Mouse (Mus musculus) forebrain, embryonic 11.5 days (tissue): Measurements from ENCODE around the gene Padi6. TPM values are rescaled to one million over a fixed set of nuclear protein-coding genes. Genes with fewer than 3 reads are reported as not detected.
A peak's percentile ranks its signal among the peaks of the same experiment; 100 is the strongest.

Source experiments
- ATAC-seq: fragments of 200-750 bp; cut with Nextera tagmentation; replicated peaks from 2 replicates; pipeline ENCODE4 v1.8.0; 2017; ENCODE audit warnings: moderate TSS enrichment; ENCODE audit not compliant: low FRiP score
- DNase-seq: peaks from one replicate; pipeline ENCODE4 v3.0.0-alpha.2; 2017; ENCODE audit warnings: low spot score
- H3K27ac ChIP-seq: fragments of 300-500 bp; sonication (generic); 2 replicates; pipeline ENCODE4 v1.5.1; 2014; ENCODE audit warnings: low read depth, low read length
- H3K27me3 ChIP-seq: fragments of 300-500 bp; sonication (generic); 2 replicates; pipeline ENCODE4 v1.6.1; 2014; ENCODE audit warnings: mild to moderate bottlenecking, low read length, mixed read lengths; ENCODE audit not compliant: control insufficient read depth, insufficient read depth
- H3K36me3 ChIP-seq: fragments of 300-500 bp; sonication (generic); 2 replicates; pipeline ENCODE4 v1.6.1; 2014; ENCODE audit warnings: mild to moderate bottlenecking, low read length, moderate library complexity, mixed read lengths; ENCODE audit not compliant: control insufficient read depth, insufficient read depth
- H3K4me1 ChIP-seq: fragments of 300-500 bp; sonication (generic); replicated peaks from 2 replicates; pipeline ENCODE4 v1.6.1; 2014; ENCODE audit warnings: low read length, mixed read lengths; ENCODE audit not compliant: control insufficient read depth, insufficient read depth
- H3K4me2 ChIP-seq: fragments of 300-500 bp; sonication (generic); 2 replicates; pipeline ENCODE4 v1.6.1; 2014; ENCODE audit warnings: low read depth, mild to moderate bottlenecking, low read length, moderate library complexity, mixed read lengths; ENCODE audit not compliant: severe bottlenecking
- H3K4me3 ChIP-seq: fragments of 300-500 bp; sonication (generic); 2 replicates; pipeline ENCODE4 v1.5.1; 2014; ENCODE audit warnings: low read depth, low read length
- H3K9ac ChIP-seq: fragments of 300-500 bp; sonication (generic); 2 replicates; pipeline ENCODE4 v1.6.1; 2014; ENCODE audit warnings: low read length
- H3K9me3 ChIP-seq: fragments of 300-500 bp; sonication (generic); 2 replicates; pipeline ENCODE4 v1.6.1; 2016; ENCODE audit warnings: low read length, mixed read lengths; ENCODE audit not compliant: control insufficient read depth
- WGBS: fragments of 180-500 bp; shearing (Covaris S2); extraction: QIAGEN DNeasy Blood & Tissue Kit; methylation state at CpG from one replicate; pipeline ENCODE4 v1.1.7; 2014; 5-methylcytosine and 5-hydroxymethylcytosine counted together
- microRNA-seq: library from miRNA; unstranded; fragments of <30 nt; microRNA quantifications from one replicate; pipeline ENCODE4, GENCODE M21; 2016; ENCODE audit not compliant: insufficient number of aligned reads
- polyA plus RNA-seq: library from polyadenylated mRNA; unstranded; fragments of >200 nt; fragmentation: Nextera tagmentation; extraction: Ambion mirVana; gene quantifications from 2 replicates; pipeline ENCODE4 v1.2.1, GENCODE M21; 2014

The Padi6 gene
- polyA plus RNA-seq, 1 experiment from 2014 or later = 0.08 TPM

DNA sequence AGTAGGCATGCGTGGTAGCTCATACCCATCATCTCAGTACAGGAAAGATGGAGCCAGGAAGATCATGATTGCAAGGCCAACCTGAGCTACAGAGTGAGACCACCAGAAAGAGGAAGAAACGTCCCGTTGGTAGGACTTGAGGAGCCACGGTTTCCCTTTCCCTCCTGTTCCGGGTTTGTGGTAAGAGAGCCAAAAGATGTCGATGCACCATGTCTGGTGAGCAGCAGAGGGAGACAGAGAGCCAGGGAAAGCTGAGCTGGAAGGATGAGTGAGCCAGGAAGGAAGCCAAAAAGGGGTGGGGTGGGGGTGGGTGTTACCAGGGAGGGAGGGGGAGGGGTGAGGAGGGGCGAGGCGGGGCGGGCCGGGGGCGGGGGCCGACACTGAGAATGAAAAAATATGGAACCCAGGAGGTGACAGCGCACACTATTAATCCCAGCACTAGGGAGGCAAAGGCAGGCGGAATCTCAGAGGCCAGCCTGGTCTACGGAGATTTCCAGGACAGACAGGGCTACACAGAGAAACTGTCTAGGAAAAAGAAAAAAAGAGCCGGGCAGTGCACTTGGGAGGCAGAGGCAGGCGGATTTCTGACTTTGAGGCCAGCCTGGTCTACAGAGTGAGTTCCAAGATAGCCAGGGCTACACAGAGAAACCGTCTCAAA is 62.6 kb downstream of the Padi6 start:
- DNase-seq (peak; percentile 87), ATAC-seq (no peak)
- WGBS = 30% methylated on average over 17 of the region's 18 CpGs
- no peak overlapping the region for H3K4me2 ChIP-seq
- peaks cover 6% of the 10 kb centered on the region; the same call in 1 of the 2 replicates for H3K4me1 ChIP-seq
- H3K9me3 ChIP-seq = no peaks in the 10 kb centered on the region
- no peak overlapping the region for H3K9ac ChIP-seq
- no peak overlapping the region for H3K4me3 ChIP-seq
- no peaks in the 10 kb centered on the region for H3K27me3 ChIP-seq
- H3K27ac ChIP-seq = no peak overlapping the region
- H3K36me3 ChIP-seq = no peaks in the 10 kb centered on the region

DNA sequence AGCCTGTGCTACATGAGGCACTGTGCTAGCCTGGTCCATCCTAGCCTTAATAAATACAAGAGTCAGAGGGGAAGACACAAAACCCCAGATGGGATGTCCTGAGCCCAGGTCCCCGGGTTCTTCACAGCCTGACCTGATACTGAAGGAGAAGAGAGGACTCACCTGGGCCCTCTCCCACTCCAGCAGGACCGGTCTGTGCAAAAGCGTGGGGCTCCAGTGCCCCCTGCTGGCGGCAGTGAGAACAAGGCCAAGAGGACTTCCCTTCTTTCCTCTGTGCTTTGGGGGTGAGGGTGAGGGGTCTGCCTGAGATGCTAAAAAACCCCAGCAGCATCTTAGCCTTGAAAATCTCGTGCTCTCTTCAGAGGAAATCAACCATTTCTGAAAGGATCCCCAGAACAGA is 63.4 kb downstream of the Padi6 start:
- H3K4me1 ChIP-seq = no peaks in the 10 kb centered on the region; the same call in 1 of the 2 replicates
- H3K27ac ChIP-seq = no peak overlapping the region
- DNase-seq (peak; percentile 84), ATAC-seq (peak; percentile 33; the same call in 1 of the 2 replicates)
- H3K9me3 ChIP-seq = no peaks in the 10 kb centered on the region
- no peaks in the 10 kb centered on the region for H3K27me3 ChIP-seq
- H3K4me3 ChIP-seq = no peak overlapping the region
- 21% methylated on average over 5 of the region's 5 CpGs for WGBS
- H3K9ac ChIP-seq = no peak overlapping the region
- no peak overlapping the region for H3K4me2 ChIP-seq
- no peaks in the 10 kb centered on the region for H3K36me3 ChIP-seq

Small RNA genes within 50 kb of the gene (microRNA-seq; reads per million reads assigned to microRNA genes)
- not detected for gene Gm23045
- not detected for gene Gm25951

Other genes with a start within 250 kb of the Padi6 start
- gene Arhgef10l, start 76.6 kb downstream of the Padi6 start, polyA plus RNA-seq = 23.3 and 23.6 TPM in 2 replicates
- 91.6 and 100 TPM in 2 replicates for gene Rcc2, start 42.1 kb downstream of the Padi6 start, polyA plus RNA-seq
- gene Padi4, start 31.6 kb upstream of the Padi6 start, polyA plus RNA-seq = 1.8 and 2.0 TPM in 2 replicates
- gene Padi3, start 68.0 kb upstream of the Padi6 start, polyA plus RNA-seq = not detected in 2 replicates
- gene Padi1, start 103.1 kb upstream of the Padi6 start, polyA plus RNA-seq = 0.12 TPM in 1 of 2 replicates, not detected in the other
- 0.23 and 1.3 TPM in 2 replicates for gene Padi2, start 163.7 kb upstream of the Padi6 start, polyA plus RNA-seq
- 375 and 401 TPM in 2 replicates for gene Sdhb, start 218.6 kb upstream of the Padi6 start, polyA plus RNA-seq
- gene Atp13a2, start 244.2 kb upstream of the Padi6 start, polyA plus RNA-seq = 51.2 and 54.9 TPM in 2 replicates